Mouse (Mus musculus): ENCODE results near the gene Col4a1.

- TF ChIP-seq POLR2A (IDR thresholded peaks at IDR 0.05; ENCODE audit: low read depth, low read length): no peak
- no peak for TF ChIP-seq CTCF (IDR thresholded peaks at IDR 0.05; ENCODE audit: extremely low read depth, insufficient read depth, insufficient read length, insufficient replicate concordance)
Observed at GRCm38 (mm10) chr8:11278101-11278611, 34.5 kb downstream of the Col4a1 start.
